8 mouse cellular contexts compared by ENCODE assay signal in the genomic region with DNA sequence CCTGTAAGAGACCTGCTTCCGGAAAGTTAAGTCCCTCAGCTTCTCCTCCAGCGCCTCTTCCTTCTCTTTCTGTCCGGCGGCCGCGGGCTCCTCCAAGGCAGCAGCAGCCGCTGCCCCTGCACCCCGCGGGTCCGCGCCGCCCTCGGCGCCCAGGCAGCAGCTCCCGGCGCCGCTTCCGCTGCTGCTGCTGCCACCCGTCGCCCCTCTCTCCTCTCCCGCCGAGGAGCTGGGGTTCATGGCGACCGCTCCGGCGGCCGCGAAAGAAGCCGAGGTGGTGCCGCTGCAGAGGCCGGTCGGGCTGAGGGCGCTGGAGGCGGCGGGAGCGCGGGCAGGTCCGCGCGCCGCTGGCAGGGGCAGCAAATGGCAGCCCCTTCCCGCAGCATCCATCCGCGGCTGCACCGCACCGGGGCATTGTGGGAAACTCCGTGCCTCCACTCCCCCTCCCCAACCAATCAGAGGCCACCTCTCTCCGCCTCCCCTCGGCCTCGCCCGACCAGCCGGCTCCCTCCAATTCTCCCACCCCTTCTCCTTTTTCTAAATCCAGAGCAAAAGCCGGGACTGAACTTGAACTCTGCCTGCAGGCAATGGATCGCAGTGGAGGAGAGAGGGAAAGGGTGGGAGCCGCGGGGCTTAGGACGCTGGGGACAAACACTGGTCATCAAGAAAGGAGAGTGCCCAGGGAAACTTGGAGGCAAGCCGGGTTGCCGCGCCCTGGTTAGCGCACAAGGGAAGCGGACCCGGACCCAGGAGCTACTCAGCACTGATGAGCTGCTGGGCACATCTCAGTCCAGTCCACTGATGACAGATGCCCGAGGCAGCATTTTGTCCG. TPM values are rescaled to one million over a fixed set of nuclear protein-coding genes. Genes with fewer than 3 reads are reported as not detected.
A peak's percentile ranks its signal among the peaks of the same experiment; 100 is the strongest.
DNase-seq lines count a peak whose midpoint lies in the region; ATAC-seq and TF ChIP-seq lines count a peak whose summit lies in the region.

A gene (minus strand): TSS at position 623 of the 829 bp plus-strand sequence.

- no peaks in the 10 kb centered on the region for H3K4me1 ChIP-seq in ES-Bruce4 (ENCODE audit: control insufficient read depth, insufficient read depth, low read length)
- H3K4me1 ChIP-seq in heart, embryonic 16.5 days (ENCODE audit: control insufficient read depth, insufficient read depth, low read length): peaks cover 7% of the 10 kb centered on the region
- H3K4me1 ChIP-seq in liver, postnatal 0 days (ENCODE audit: insufficient read depth): peaks cover 2% of the 10 kb centered on the region; the same call in 1 of the 2 replicates

- TF ChIP-seq EP300 in ES-Bruce4 (IDR thresholded peaks at IDR 0.05; ENCODE audit: insufficient read depth, low read depth, low read length): no peak
- no peak for TF ChIP-seq EP300 in liver, postnatal 0 days (IDR thresholded peaks at IDR 0.05; ENCODE audit: low read depth)

- TF ChIP-seq CTCF in ES-Bruce4 (IDR thresholded peaks at IDR 0.05; ENCODE audit: low read depth, low read length): no peak
- no peak for TF ChIP-seq CTCF in liver, postnatal 0 days (IDR thresholded peaks at IDR 0.05; ENCODE audit: low read depth)

- peak; percentile 52 for DNase-seq in adrenal gland, adult 2 months
- peak; percentile 66 for DNase-seq in embryo, embryonic 9.5 days (ENCODE audit: extremely low spot score)
- peak; percentile 81 for DNase-seq in layer of hippocampus, adult 8-10 months (ENCODE audit: low spot score in 2 of 2)
- DNase-seq in liver, postnatal 0 days: no peak
- DNase-seq in right cerebral cortex, postnatal 25 days: peak; percentile 91
- DNase-seq in c-Kit-positive CD71-positive TER-119-positive erythroid progenitor cells, embryonic 14.5 days (ENCODE audit: low spot score): no peak

- H3K27me3 ChIP-seq in ES-Bruce4 (ENCODE audit: control insufficient read depth, insufficient read depth, low read length, poor library complexity, severe bottlenecking): peaks cover 14% of the 10 kb centered on the region
- H3K27me3 ChIP-seq in heart, embryonic 16.5 days (ENCODE audit: control insufficient read depth, insufficient read depth, low read length): peaks cover 41% of the 10 kb centered on the region
- peaks cover 40% of the 10 kb centered on the region for H3K27me3 ChIP-seq in liver, postnatal 0 days (ENCODE audit: insufficient read depth, low read length)

- no peaks in the 10 kb centered on the region for H3K9me3 ChIP-seq in ES-Bruce4 (replicated peaks; ENCODE audit: control insufficient read depth, insufficient read depth, low read length, poor library complexity, severe bottlenecking)
- no peaks in the 10 kb centered on the region for H3K9me3 ChIP-seq in heart, embryonic 16.5 days (replicated peaks; ENCODE audit: control insufficient read depth, low read length)
- H3K9me3 ChIP-seq in liver, postnatal 0 days (ENCODE audit: low read length): no peaks in the 10 kb centered on the region

- peak; percentile 41 for ATAC-seq in heart, embryonic 16.5 days (replicated peaks; ENCODE audit: extremely low read depth, insufficient read depth, low FRiP score)
- no peak for ATAC-seq in liver, postnatal 0 days

- peak within 1 kb of the TSS; percentile 63 for H3K4me3 ChIP-seq in ES-Bruce4 (ENCODE audit: low read depth, low read length)
- H3K4me3 ChIP-seq in heart, embryonic 16.5 days (ENCODE audit: low read length): peak within 1 kb of the TSS; percentile 70
- H3K4me3 ChIP-seq in liver, postnatal 0 days (ENCODE audit: low read depth, low read length): peak within 1 kb of the TSS; percentile 38

- peak within 1 kb of the TSS; percentile 24 for H3K9ac ChIP-seq in ES-Bruce4 (ENCODE audit: low read depth, poor library complexity, severe bottlenecking)
- peak within 1 kb of the TSS; percentile 72 for H3K9ac ChIP-seq in heart, embryonic 16.5 days (ENCODE audit: low read length)
- H3K9ac ChIP-seq in liver, postnatal 0 days (replicated peaks): no peak within 1 kb of the TSS

- under 1% methylated on average over 60 of the region's 65 CpGs for WGBS in heart, embryonic 16.5 days
- WGBS in liver, postnatal 0 days (ENCODE audit: insufficient replicate concordance): under 1% methylated on average over 39 of the region's 65 CpGs

- peak within 1 kb of the TSS; percentile 96 for H3K4me2 ChIP-seq in heart, embryonic 16.5 days (ENCODE audit: low read depth, low read length)
- H3K4me2 ChIP-seq in liver, postnatal 0 days (ENCODE audit: low read depth, low read length): peak within 1 kb of the TSS; percentile 64

- H3K36me3 ChIP-seq in ES-Bruce4 (ENCODE audit: control insufficient read depth, insufficient read depth, low read length, poor library complexity, severe bottlenecking): no peaks in the 10 kb centered on the region
- no peaks in the 10 kb centered on the region for H3K36me3 ChIP-seq in heart, embryonic 16.5 days (ENCODE audit: control insufficient read depth, insufficient read depth)
- H3K36me3 ChIP-seq in liver, postnatal 0 days (replicated peaks; ENCODE audit: insufficient read depth, low read length): no peaks in the 10 kb centered on the region

- no peak for TF ChIP-seq POLR2A in ES-Bruce4 (IDR thresholded peaks at IDR 0.05; ENCODE audit: insufficient read depth, low read length)

- H3K27ac ChIP-seq in ES-Bruce4 (ENCODE audit: insufficient read depth, low read length): no peak within 1 kb of the TSS
- no peak within 1 kb of the TSS for H3K27ac ChIP-seq in heart, embryonic 16.5 days (ENCODE audit: low read length)
- H3K27ac ChIP-seq in liver, postnatal 0 days (ENCODE audit: low read depth): no peak within 1 kb of the TSS

RNA-seq across cellular contexts. Expression of the gene that starts here (rescaled TPM):
- polyA plus RNA-seq in ES-Bruce4 (2011; ENCODE audit: insufficient read depth, insufficient read length, low read depth, missing spikeins): 1.4 and 2.0 TPM in 2 replicates
- total RNA-seq in adrenal gland, adult 2 months (2021): 1 to 10 TPM; 2.0 to 2.6 TPM
- polyA plus RNA-seq in adrenal gland, adult 2 months (2012; rRNA removed): 0.53 and 0.54 TPM in 2 replicates
- polyA plus RNA-seq in heart, embryonic 16.5 days (2015; fragmentation: Nextera tagmentation; extraction: Ambion mirVana): 0.47 and 0.62 TPM in 2 replicates
- total RNA-seq in layer of hippocampus, adult 8-10 months (2022): 10 to 100 TPM; 76.6 to 92.9 (median 85.0) TPM
- polyA plus RNA-seq in liver, postnatal 0 days (2015; fragmentation: Nextera tagmentation; extraction: Ambion mirVana): 0.34 and 0.56 TPM in 2 replicates

Comparison
In these comparisons a context has a peak if more than half of its experiments do, and no peak if none do; other contexts are left out.
1. RNA of the gene that starts here (total RNA-seq): 76.6 to 92.9 TPM in layer of hippocampus, adult 8-10 months; 2.0 to 2.6 TPM in adrenal gland, adult 2 months; every median in the first group is over 10 times any median in the second.
2. Peak in ATAC-seq, H3K4me3 ChIP-seq, H3K9ac ChIP-seq and H3K4me2 ChIP-seq in heart, embryonic 16.5 days; RNA of the gene not detected or under 1 TPM.
3. DNase-seq: peak in adrenal gland, adult 2 months (single experiment), embryo, embryonic 9.5 days (single experiment), layer of hippocampus, adult 8-10 months (2 of 2) and right cerebral cortex, postnatal 25 days (single experiment); none in liver, postnatal 0 days (single experiment) and c-Kit-positive CD71-positive TER-119-positive erythroid progenitor cells, embryonic 14.5 days (single experiment).
4. Peak in every context shown above with its lines, with median percentiles within 50 percentile points of each other: H3K4me3 ChIP-seq.